Mouse (Mus musculus) myocyte (in vitro differentiated cells): ENCODE results near the gene Vav2.

ENCODE experiments used
- E2F4 ChIP-seq: IDR thresholded peaks from one replicate; pipeline ENCODE4 v1.6.1; 2011; ENCODE audit warnings: mild to moderate bottlenecking, control low read depth, moderate library complexity; ENCODE audit not compliant: insufficient read depth
- MAX ChIP-seq: IDR thresholded peaks from one replicate; pipeline ENCODE4 v1.6.1; 2011; ENCODE audit warnings: low read depth, mild to moderate bottlenecking, control low read depth
- MYOD1 ChIP-seq, 3 experiments: IDR thresholded peaks; one replicate each; pipeline ENCODE4 v1.6.1; 2011; ENCODE audit warnings: control low read depth in 2 of 3, low read depth in 2 of 3, mild to moderate bottlenecking in 2 of 3, moderate library complexity in 1 of 3; ENCODE audit not compliant: insufficient read length in 2 of 3, control insufficient read depth in 1 of 3
- POLR2A ChIP-seq: IDR thresholded peaks from one replicate; pipeline ENCODE4 v1.6.1; 2011; ENCODE audit warnings: low read depth, mild to moderate bottlenecking, control low read depth, moderate library complexity; ENCODE audit not compliant: insufficient read length
- POLR2AphosphoS2 ChIP-seq: IDR thresholded peaks from one replicate; pipeline ENCODE4 v1.6.1; 2011; ENCODE audit warnings: low read depth, control low read depth; ENCODE audit not compliant: insufficient read length
- USF1 ChIP-seq: IDR thresholded peaks from one replicate; pipeline ENCODE4 v1.6.1; 2011; ENCODE audit warnings: low read depth, mild to moderate bottlenecking, control low read depth, moderate library complexity

DNA sequence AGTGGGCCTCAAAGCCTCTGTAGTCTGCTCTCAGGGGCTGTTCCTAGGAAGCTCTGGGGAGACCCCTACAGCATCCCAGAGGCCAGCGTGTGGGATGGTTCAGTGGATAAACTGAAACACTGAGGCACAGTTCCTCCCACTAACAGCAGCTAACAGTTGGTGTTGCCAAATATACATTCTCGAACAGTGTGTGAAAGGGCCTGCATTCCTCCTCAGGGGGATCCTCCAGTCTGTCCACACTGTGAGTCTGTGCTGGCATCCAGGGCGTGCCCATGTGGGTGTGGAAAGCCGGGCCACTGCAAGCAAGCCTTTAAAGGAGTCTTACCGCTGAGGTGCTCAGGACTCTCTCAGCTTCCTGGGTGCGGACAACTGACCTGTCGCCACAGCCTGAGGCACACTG lies 200.3 kb downstream of the Vav2 start:
- no peak for TF ChIP-seq MAX
- peak in 1 of 3 experiments; percentile 43 for TF ChIP-seq MYOD1 (IDR thresholded peaks at IDR 0.05; ENCODE audit: control insufficient read depth in 1 of 3, insufficient read length in 2 of 3, low read depth in 2 of 3)
- no peak for TF ChIP-seq USF1
- no peak for TF ChIP-seq E2F4
- TF ChIP-seq POLR2AphosphoS2 = no peak
- TF ChIP-seq POLR2A = no peak
